Mouse (Mus musculus) midbrain, embryonic 12.5 days (tissue): ENCODE results near the gene Ralgapa2. TPM values are rescaled to one million over a fixed set of nuclear protein-coding genes. Genes with fewer than 3 reads are reported as not detected.

Experiments
- ATAC-seq: fragments of 200-750 bp; cut with Nextera tagmentation; 2 replicates; pipeline ENCODE4 v1.8.0; 2017; ENCODE audit warnings: low read depth, moderate TSS enrichment, moderate library complexity; ENCODE audit not compliant: low FRiP score
- H3K27ac ChIP-seq: fragments of 300-500 bp; sonication (generic); replicated peaks from 2 replicates; pipeline ENCODE4 v1.5.1; 2016; ENCODE audit warnings: mild to moderate bottlenecking
- H3K27me3 ChIP-seq: fragments of 300-500 bp; sonication (generic); 2 replicates; pipeline ENCODE4 v1.6.1; 2016; ENCODE audit warnings: mild to moderate bottlenecking
- H3K36me3 ChIP-seq: fragments of 300-500 bp; sonication (generic); 2 replicates; pipeline ENCODE4 v1.6.1; 2016
- H3K4me1 ChIP-seq: fragments of 300-500 bp; sonication (generic); 2 replicates; pipeline ENCODE4 v1.6.1; 2016
- H3K4me2 ChIP-seq: fragments of 300-500 bp; sonication (generic); replicated peaks from 2 replicates; pipeline ENCODE4 v1.6.1; 2016; ENCODE audit warnings: mild to moderate bottlenecking, moderate library complexity
- H3K4me3 ChIP-seq: fragments of 300-500 bp; sonication (generic); 2 replicates; pipeline ENCODE4 v1.5.1; 2016; ENCODE audit warnings: mild to moderate bottlenecking
- H3K9ac ChIP-seq: fragments of 300-500 bp; sonication (generic); replicated peaks from 2 replicates; pipeline ENCODE4 v1.6.1; 2016; ENCODE audit warnings: mild to moderate bottlenecking, moderate library complexity
- H3K9me3 ChIP-seq: fragments of 300-500 bp; sonication (generic); 2 replicates; pipeline ENCODE4 v1.6.1; 2016; ENCODE audit warnings: mild to moderate bottlenecking
- WGBS: fragments of 180-500 bp; shearing (Covaris S2); methylation state at CpG from one replicate; pipeline ENCODE4 v1.1.7; 2016; 5-methylcytosine and 5-hydroxymethylcytosine counted together
- polyA plus RNA-seq: library from polyadenylated mRNA; unstranded; fragments of >200 nt; fragmentation: Nextera tagmentation; extraction: Ambion mirVana; gene quantifications from 2 replicates; pipeline ENCODE4 v1.2.1, GENCODE M21; 2016

Ralgapa2 gene
- polyA plus RNA-seq, 1 experiment from 2014 or later: 14.2 TPM

GRCm38 (mm10) chr2:146287531-146287930 is 224.6 kb downstream of the Ralgapa2 start:
- WGBS: 80% methylated on average over 6 of the region's 6 CpGs
- ATAC-seq: no peak
- Histone ChIP-seq H3K9ac (no peak overlapping the region), H3K9me3 (no peaks in the 10 kb centered on the region), H3K27me3 (no peaks in the 10 kb centered on the region), H3K27ac (no peak overlapping the region), H3K4me2 (no peak overlapping the region), H3K36me3 (no peaks in the 10 kb centered on the region), H3K4me3 (no peak overlapping the region), H3K4me1 (peaks cover 21% of the 10 kb centered on the region)

- WGBS: 38% methylated on average over 6 of the region's 6 CpGs
- ATAC-seq: no peak
- no peak overlapping the region for H3K4me2 ChIP-seq
- H3K4me1 ChIP-seq: peaks cover 36% of the 10 kb centered on the region
- peak overlapping the region; percentile 78; the same call in 1 of the 2 replicates for H3K27ac ChIP-seq
- no peaks in the 10 kb centered on the region for H3K36me3 ChIP-seq
- no peak overlapping the region for H3K4me3 ChIP-seq
- H3K27me3 ChIP-seq: no peaks in the 10 kb centered on the region
- no peak overlapping the region for H3K9ac ChIP-seq
- no peaks in the 10 kb centered on the region for H3K9me3 ChIP-seq
Measured at GRCm38 (mm10) chr2:146281346-146281745, 230.8 kb downstream of the Ralgapa2 start.

DNA sequence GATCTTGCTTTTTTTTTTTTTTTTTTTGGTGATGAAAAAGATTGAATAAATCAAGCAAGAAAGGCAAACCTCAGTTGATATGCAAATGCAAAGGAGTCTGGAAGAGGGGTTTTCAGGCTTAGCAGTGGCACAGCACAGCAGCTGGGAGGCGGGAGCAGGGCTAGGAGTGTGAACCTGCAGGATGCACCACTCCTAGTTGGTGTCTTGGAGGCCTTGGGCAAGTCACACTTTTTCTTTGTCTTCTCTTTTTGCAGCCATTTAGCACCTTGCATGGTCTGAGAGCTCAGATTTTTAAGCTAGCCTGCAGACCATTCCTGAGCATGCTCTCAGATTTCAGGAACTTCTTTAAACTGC is 231.2 kb downstream of the Ralgapa2 start:
- Histone ChIP-seq H3K9ac (no peak overlapping the region), H3K27ac (peak overlapping the region; percentile 78; the same call in 1 of the 2 replicates), H3K4me3 (no peak overlapping the region), H3K4me1 (peaks cover 36% of the 10 kb centered on the region), H3K9me3 (no peaks in the 10 kb centered on the region), H3K36me3 (no peaks in the 10 kb centered on the region), H3K27me3 (no peaks in the 10 kb centered on the region), H3K4me2 (no peak overlapping the region)
- peak; percentile 52; the same call in 1 of the 2 replicates for ATAC-seq
- WGBS: 33% methylated on average over 1 of the region's 1 CpGs

- Histone ChIP-seq H3K4me3 (no peak overlapping the region), H3K9ac (no peak overlapping the region), H3K36me3 (no peaks in the 10 kb centered on the region), H3K4me2 (no peak overlapping the region; the same call in 1 of the 2 replicates), H3K9me3 (no peaks in the 10 kb centered on the region), H3K27me3 (no peaks in the 10 kb centered on the region), H3K27ac (peak overlapping the region; percentile 78), H3K4me1 (peaks cover 36% of the 10 kb centered on the region)
- WGBS: 36% methylated on average over 6 of the region's 6 CpGs
- ATAC-seq: peak; percentile 44; the same call in 1 of the 2 replicates
Measured at GRCm38 (mm10) chr2:146280221-146280920, 231.8 kb downstream of the Ralgapa2 start.

GRCm38 (mm10) chr2:146279430-146280220 is 232.5 kb downstream of the Ralgapa2 start:
- H3K27me3 ChIP-seq: no peaks in the 10 kb centered on the region
- no peaks in the 10 kb centered on the region for H3K36me3 ChIP-seq
- H3K9me3 ChIP-seq: no peaks in the 10 kb centered on the region
- H3K27ac ChIP-seq: peak overlapping the region; percentile 78
- H3K4me3 ChIP-seq: no peak overlapping the region
- H3K9ac ChIP-seq: no peak overlapping the region
- ATAC-seq: peak; percentile 81
- H3K4me2 ChIP-seq: peak overlapping the region; percentile 15
- 39% methylated on average over 24 of the region's 24 CpGs for WGBS
- peaks cover 36% of the 10 kb centered on the region for H3K4me1 ChIP-seq

DNA sequence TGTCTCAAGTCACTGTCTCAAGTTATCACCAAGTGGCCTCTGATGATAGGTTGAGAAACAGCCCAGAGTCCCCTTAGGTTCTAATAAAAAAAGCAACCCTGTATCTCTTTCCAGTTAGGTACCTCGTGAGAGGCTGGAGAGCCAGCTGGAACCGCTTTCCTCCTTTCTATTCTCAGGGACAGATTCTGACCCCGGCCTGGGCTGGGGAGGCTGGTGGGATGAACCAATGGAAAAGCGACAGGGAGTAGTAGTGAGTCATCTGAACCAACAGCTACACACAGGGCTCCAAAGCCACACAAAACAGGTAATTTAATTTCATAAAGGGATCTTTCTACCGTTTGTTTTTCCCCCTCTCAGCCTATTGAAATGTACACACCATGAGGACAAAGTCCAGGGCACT is 233.8 kb downstream of the Ralgapa2 start:
- Histone ChIP-seq H3K27ac (peak overlapping the region; percentile 17), H3K4me1 (peaks cover 36% of the 10 kb centered on the region), H3K4me2 (no peak overlapping the region), H3K9me3 (no peaks in the 10 kb centered on the region), H3K4me3 (no peak overlapping the region), H3K36me3 (no peaks in the 10 kb centered on the region), H3K27me3 (no peaks in the 10 kb centered on the region), H3K9ac (no peak overlapping the region)
- WGBS: 47% methylated on average over 5 of the region's 5 CpGs
- no peak for ATAC-seq

GRCm38 (mm10) chr2:146266539-146266938 is 245.6 kb downstream of the Ralgapa2 start:
- WGBS: 91% methylated on average over 3 of the region's 3 CpGs

DNA sequence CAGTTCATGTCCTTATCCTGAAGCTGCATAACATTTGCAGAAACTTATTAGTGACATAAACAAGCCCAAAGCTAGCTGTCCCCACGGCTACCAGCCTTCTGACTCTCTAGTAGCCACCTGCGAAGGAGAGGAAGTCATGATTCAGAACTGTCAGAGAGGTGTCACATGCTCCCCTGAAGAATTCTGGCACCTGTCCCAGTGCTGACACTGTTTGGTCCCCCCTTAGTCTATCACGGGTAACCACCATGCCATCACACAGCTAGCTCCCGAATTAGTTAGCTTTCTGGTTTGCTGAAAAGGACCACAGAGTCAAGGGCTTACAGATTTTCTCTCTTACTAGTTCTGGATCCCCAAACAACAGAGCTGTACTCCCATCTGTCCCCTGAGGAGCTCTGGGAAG is 247.1 kb downstream of the Ralgapa2 start:
- no peaks in the 10 kb centered on the region for H3K9me3 ChIP-seq
- peaks cover 26% of the 10 kb centered on the region for H3K4me1 ChIP-seq
- no peak for ATAC-seq
- H3K4me3 ChIP-seq: no peak overlapping the region
- H3K9ac ChIP-seq: no peak overlapping the region
- no peak overlapping the region for H3K4me2 ChIP-seq
- no peaks in the 10 kb centered on the region for H3K36me3 ChIP-seq
- no peak overlapping the region for H3K27ac ChIP-seq
- H3K27me3 ChIP-seq: peaks cover 45% of the 10 kb centered on the region
- 81% methylated on average over 4 of the region's 4 CpGs for WGBS

More at GRCm38 (mm10) chr2:146266539-146266938, 245.6 kb downstream of the Ralgapa2 start:
- Histone ChIP-seq H3K4me1 (peaks cover 12% of the 10 kb centered on the region), H3K9me3 (no peaks in the 10 kb centered on the region), H3K4me2 (no peak overlapping the region), H3K36me3 (no peaks in the 10 kb centered on the region), H3K27me3 (peaks cover 42% of the 10 kb centered on the region), H3K4me3 (no peak overlapping the region), H3K27ac (no peak overlapping the region), H3K9ac (no peak overlapping the region)
- ATAC-seq: no peak

- ATAC-seq: no peak
- no peak overlapping the region; the same call in 1 of the 2 replicates for H3K27ac ChIP-seq
- no peak overlapping the region for H3K9ac ChIP-seq
- H3K9me3 ChIP-seq: no peaks in the 10 kb centered on the region
- H3K27me3 ChIP-seq: peaks cover 41% of the 10 kb centered on the region
- no peak overlapping the region for H3K4me2 ChIP-seq
- no peaks in the 10 kb centered on the region for H3K36me3 ChIP-seq
- peaks cover 41% of the 10 kb centered on the region for H3K4me1 ChIP-seq
- no peak overlapping the region for H3K4me3 ChIP-seq
Measured at GRCm38 (mm10) chr2:146262966-146263365, 249.2 kb downstream of the Ralgapa2 start.

DNA sequence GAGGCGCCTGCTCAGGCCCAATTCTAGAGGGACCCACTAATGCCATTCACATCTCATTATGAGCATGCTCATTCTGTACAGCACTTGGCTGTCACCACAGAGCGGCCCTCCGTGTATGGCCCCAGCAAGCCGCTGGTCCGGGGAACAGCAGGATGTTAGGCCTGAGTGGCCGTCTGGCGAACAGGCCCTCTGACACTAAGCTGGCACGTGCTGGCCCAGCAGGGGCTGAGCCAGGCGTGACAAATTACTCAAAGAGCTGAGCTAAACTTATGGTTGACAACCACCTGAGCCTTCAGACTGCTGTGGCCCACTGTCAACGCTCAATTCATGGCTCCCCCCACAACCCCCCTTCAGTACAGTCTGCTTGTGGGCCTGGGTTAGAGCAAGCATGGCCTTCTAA is 249.9 kb downstream of the Ralgapa2 start:
- Histone ChIP-seq H3K27me3 (peaks cover 46% of the 10 kb centered on the region), H3K4me2 (no peak overlapping the region), H3K4me1 (peaks cover 49% of the 10 kb centered on the region), H3K27ac (peak overlapping the region; percentile 55), H3K4me3 (no peak overlapping the region), H3K9me3 (no peaks in the 10 kb centered on the region), H3K9ac (no peak overlapping the region), H3K36me3 (no peaks in the 10 kb centered on the region)
- peak; percentile 90 for ATAC-seq
- 10% methylated on average over 10 of the region's 10 CpGs for WGBS

DNA sequence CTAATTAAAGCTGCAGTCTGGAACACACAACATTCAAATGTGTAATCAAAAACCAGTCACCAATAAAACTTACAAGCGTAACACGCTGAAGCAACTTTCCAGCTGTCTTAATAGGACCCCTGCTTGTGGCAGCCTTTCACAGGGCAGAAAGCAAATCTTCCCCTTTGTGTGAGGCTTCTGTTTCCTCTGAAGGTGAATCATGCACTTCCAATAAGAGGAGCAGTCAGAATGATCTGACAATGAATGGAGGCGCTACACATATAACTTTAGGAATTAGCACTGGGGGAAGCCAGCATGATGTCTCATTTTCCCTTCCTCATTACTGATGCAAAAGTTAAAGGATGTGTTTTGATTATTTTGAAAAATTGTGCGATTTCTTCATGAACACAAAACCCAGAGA is 251.0 kb downstream of the Ralgapa2 start:
- Histone ChIP-seq H3K27ac (no peak overlapping the region; the same call in 1 of the 2 replicates), H3K4me3 (no peak overlapping the region), H3K9me3 (no peaks in the 10 kb centered on the region), H3K9ac (no peak overlapping the region), H3K4me2 (no peak overlapping the region), H3K27me3 (peaks cover 40% of the 10 kb centered on the region), H3K4me1 (peaks cover 58% of the 10 kb centered on the region), H3K36me3 (no peaks in the 10 kb centered on the region)
- WGBS: 51% methylated on average over 4 of the region's 4 CpGs
- ATAC-seq: no peak
